Mouse (Mus musculus) skeletal muscle tissue, adult 2 months (tissue): ENCODE data around the gene Dlg2.

Experiments used
- DNase-seq: peaks from one replicate; pipeline ENCODE4 v3.0.0-alpha.2; 2012; ENCODE audit warnings: low read depth, low spot score

Gene Dlg2

DNA sequence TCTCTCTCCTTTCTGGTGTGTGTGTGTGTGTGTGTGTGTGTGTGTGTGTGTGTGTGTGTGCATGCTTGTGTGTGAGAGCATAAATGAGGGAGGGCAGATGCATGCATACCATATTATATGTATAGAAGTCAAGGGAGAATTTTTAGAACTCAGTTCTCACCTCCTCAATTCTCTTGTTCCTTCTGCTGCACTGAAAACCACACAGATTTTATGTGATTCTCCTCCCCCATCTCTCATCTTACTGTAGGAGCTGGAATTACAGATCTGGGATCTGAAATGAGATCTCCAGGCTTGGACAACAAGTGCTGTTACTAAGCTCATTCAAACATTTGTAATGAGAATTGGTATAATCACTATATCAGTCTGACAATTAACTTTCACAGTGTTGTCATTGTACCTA is 1081.1 kb downstream of the Dlg2 start:
- no peak for DNase-seq

- DNase-seq: no peak
Measured at GRCm38 (mm10) chr7:91567423-91567822, 1091.0 kb downstream of the Dlg2 start.

GRCm38 (mm10) chr7:91570969-91571368 is 1094.5 kb downstream of the Dlg2 start:
- DNase-seq: no peak

GRCm38 (mm10) chr7:91572666-91573065 is 1096.2 kb downstream of the Dlg2 start:
- no peak for DNase-seq

DNA sequence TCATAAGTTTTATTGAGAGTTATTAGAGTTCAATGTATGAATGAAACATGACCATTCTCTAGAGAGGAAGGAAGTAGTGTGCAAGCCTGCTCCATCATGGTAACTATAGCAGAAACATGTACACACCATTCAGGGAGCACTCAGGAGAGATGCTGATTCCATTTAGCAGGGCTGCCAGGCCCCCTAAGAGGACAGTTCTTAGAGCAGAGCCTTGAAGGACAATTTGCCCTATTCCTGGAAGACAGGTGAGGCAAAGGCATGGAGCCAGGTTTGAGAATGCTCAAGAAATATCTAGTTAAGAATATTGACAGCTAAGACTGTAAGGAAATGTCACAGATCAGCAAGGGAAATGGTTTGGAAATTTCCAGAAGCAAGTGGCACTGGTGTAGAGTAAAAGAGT is 1096.8 kb downstream of the Dlg2 start:
- DNase-seq: no peak

DNA sequence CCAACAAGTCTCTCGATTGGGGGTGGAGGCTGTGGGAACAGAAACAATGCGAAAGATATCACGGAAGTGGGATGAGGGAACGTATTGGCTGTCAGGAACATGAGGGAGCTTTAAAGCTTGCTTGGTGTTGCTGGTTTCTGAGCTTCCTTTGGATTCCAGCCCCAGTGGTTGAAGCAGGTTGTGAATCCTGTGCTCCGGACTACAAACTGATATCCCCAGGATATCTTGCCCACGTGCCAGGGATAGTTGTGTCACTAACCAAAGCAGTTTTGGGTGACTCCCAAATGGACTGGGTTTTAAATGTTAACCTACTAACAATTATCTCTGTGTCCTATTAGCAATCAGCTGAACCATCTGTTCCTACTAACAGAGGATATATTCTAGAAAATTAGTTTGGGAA is 1099.7 kb downstream of the Dlg2 start:
- DNase-seq: no peak

DNA sequence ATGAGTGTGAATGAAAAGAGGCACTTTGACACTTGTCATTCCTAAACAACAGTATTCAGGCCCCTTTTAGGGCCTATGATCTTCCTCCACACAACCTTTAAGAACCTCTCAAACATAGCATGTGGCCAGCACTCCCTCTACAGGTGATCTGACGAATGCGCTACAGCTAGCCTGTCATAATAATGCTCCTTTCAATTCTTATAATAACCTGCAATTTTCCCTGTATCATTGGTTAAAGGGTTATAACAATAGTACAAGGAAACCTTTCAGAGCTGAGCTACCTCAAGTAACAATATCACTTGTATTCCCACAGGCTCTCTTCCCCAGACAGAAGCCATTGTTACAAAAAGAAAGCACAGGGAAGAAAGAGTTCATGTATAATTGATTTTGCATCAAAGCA is 1105.7 kb downstream of the Dlg2 start:
- DNase-seq: no peak

GRCm38 (mm10) chr7:91583566-91583965 is 1107.1 kb downstream of the Dlg2 start:
- DNase-seq: no peak

DNA sequence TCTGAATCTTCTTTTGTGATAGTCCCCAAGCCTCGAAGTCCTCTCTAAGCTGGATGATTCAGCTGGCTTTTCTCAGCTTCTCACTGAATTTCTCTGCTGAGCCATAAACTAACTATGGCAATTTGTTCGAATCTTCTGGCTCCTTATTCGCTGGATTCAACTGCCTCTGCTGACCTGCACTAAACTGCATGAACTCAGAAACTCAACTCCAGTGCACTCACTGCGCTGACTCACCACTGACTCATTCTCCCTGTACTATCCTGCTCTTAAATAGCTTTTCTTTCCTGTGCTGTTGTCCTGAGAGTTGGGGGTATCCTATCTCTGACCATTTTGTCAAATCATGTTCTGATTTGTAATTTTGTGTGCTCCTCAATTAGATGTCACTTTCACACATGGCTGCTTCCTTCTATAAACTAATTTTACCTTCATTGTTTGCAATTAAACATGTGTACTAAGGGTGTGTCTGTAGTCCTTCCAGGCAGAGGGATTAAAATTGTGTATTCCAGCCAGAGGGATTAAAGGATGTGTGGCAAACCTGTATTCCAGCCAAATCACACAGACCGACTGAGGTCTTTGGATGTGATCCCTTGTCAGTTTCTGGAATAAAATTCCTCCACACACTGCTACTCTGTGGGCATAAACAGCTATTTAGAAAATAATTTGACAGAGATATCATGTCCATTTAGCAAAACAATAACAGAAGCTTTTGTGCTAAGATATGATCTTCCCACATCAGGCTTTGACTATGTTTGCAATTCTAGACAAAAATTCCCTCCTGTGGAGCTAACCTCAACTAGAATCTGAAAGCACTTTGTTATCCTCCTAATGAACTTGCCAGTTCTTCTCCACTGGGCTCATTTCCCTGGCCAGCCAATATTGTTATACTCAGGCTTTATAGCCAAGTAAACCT is 1115.0 kb downstream of the Dlg2 start:
- no peak for DNase-seq

DNA sequence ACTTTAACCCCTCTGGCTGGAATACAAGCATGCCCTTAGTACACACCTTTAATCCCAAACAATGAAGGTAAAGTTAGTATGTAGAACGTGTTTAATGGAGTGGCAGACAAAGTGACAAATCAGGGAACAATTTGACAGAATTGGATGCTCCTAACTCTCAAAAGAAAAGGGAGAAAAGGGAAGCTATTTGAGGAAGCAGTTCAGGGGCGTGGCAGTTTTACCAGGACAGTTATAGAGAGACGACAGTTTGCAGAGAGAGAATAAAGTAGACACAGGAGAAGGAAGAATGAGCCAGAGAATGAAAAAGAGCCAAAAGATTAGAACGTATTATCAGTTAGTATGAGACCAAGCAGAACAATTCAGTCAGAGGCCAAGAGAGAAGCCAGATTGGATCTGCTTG is 1122.1 kb downstream of the Dlg2 start:
- no peak for DNase-seq

- no peak for DNase-seq
Measured at GRCm38 (mm10) chr7:91601307-91601706, 1124.8 kb downstream of the Dlg2 start.

DNA sequence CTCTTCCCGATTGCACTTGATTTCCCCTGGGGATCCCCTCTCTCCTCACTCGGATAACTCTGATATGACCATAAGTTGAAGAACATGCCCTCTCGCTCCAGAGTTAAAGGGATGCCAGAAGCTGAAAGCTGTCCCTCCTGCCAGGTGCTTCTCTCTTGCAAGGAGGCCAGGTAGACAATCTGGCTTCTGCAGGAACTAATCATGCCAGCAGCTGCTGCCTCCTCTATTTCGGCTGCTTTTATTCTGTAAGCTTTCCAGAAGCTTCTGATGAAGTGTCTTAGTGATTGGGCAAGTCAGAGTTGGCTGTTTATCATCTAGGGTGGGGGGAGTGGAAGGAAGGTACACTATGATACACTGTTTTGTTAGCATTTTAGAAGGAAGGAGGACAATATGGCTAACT is 1127.1 kb downstream of the Dlg2 start:
- no peak for DNase-seq

DNA sequence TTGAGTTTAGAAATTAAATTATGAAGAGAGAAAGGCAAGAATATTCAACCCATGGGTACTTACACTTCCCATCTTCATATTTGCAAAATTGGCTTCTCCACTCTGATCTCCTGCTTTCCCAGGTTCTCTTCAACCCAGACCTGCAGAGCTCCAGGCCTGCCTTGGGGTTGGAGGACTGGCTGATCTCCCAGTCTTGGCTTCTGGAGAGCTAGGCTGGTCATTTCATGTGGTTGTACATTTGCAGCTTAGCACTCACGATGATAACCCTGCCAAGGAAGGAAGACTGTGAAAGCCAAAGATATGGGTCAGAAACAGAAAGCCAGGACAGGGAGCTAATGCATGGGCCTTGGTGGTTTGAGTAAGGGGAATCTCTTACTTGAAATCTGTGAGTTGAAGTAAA is 1176.6 kb downstream of the Dlg2 start:
- DNase-seq: no peak

GRCm38 (mm10) chr7:91659498-91659897 is 1183.0 kb downstream of the Dlg2 start:
- no peak for DNase-seq

GRCm38 (mm10) chr7:91672236-91673017 is 1196.0 kb downstream of the Dlg2 start:
- no peak for DNase-seq

DNA sequence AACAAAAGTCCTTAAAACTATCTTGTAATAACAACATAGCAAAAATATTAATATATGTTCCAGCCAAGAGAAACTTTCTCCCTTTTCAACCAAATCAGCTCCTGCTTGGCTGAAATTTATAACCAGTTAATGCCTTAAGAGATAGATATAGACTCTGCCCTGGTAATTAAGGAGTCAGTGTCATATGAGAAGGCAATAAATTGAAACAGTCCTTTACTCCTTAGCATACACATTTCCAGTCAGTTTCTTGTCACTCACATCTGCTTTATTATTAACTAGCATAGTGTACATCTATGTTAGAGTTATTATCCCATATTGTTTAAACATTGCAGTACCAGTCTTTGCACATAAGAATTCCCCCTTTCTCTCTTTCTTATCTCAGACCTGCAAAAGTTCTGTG is 1197.9 kb downstream of the Dlg2 start:
- DNase-seq: no peak

GRCm38 (mm10) chr7:91677934-91678333 is 1201.5 kb downstream of the Dlg2 start:
- DNase-seq: no peak

DNA sequence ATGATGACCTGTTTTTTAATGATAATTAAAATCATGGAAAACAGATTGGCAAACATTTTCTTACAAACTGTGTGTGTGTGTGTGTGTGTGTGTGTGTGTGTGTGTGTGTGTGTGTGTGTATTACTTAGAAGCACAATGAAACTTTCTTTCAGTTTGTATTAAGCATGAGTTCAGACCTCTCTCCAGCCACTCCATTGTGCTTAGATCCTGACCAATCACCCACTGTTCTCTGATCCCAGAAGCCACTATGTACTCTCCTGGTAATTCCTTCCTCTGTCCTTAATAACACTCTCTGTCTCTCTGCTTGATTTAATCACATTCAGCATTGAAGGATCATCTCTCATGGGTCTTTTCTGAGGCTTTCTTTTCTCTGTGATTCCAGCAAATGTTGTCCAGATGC is 1211.5 kb downstream of the Dlg2 start:
- DNase-seq: no peak

DNA sequence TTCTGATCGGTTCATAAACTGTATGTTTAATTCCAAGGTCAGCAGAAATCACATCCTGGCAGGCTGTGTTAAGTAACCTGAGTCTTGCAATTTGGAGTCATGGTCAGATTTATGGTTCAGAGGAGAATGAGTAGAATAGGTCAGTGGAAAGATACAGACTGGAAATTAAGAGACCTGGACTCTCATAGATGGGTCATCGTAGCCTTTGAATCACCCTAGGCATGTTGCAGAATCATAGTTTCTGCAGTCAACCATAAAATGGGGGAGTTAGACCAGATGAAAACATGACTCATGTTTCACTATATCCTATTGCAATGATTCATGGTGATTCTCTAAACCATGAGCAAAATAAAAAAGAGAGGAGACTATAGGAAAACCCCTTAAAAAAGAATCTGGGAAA is 1213.4 kb downstream of the Dlg2 start:
- no peak for DNase-seq

DNA sequence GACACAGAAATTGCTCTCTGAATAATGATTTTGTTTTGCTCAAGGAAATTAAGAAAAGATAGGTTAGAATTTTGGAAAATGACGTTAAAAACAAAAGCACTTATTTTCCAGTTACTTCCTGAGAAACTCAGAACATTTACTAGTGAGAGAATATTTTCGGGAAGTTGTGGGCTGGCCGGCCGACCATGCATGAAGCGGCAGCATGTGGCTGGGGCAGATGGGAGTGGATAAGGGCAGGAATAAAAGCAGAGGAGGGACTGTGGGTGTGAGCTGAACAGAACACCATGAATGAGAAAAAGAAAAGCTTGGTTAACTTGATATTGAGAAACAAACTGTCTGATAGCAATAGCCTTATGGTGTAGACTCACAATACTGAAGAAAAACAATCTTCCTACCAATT is 1233.4 kb downstream of the Dlg2 start:
- DNase-seq: no peak

DNA sequence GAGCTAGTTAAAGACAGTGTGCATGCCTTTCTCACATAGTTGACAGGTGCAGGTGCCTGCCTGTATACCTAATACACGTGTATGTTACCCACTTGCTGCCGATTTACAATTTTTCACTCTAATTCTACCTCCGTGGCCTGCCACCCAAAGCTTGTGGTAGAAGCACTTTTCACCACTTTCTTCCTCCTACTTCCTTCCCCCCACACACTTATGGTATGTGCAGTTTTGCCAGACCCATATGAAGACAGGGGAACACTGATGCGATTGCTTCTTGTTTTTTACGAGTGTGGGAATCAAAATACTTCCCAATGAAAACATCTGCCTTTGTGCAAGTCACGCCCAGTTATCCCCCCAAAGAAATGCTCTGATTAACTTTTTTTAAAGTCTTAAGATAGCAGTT is 1234.7 kb downstream of the Dlg2 start:
- no peak for DNase-seq

GRCm38 (mm10) chr7:91715776-91716175 is 1239.3 kb downstream of the Dlg2 start:
- no peak for DNase-seq

DNA sequence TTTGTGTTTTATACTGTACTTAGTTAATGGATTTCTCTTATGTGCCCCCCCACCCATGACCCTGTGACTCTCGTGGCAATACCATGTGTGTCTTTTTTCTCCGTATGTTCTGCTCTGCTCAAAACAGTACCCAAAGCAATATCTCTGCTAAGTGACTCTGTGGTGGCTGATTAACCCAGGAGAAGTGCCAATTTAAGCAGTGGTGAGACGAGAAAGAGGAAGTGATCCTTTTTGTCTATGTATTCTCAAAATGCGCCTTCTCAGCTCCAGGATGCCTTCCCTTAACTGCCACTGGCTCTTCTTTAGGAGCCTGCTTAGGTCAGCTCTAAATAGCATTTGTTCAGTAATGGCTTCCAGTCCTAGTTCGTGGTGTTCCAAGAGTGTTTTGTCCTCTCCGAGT is 1240.2 kb downstream of the Dlg2 start:
- peak; percentile 3 for DNase-seq
